Mouse (Mus musculus): Measurements from ENCODE around the gene Timm22.

Timm22 gene

DNA sequence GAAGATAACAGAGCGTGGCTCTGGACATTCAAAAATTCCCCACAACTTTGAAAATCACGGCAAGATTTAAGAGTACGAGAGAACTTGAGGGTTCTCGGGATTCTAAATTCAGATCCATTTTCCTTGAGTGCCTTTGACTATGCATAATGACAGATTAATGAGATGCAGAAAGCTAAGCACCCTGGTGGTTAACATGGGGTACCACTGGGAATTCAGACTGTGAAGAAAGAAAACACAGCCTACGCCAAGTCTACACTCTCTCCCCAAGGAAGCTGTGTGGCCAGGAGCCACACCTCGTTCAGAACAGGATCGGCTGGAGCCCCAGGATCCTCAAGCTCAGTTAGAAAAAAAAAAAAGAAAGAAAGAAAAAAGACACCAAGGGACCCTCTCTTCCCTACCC lies 14.2 kb upstream of the Timm22 start:
- 67% methylated on average over 7 of the region's 7 CpGs for WGBS

DNA sequence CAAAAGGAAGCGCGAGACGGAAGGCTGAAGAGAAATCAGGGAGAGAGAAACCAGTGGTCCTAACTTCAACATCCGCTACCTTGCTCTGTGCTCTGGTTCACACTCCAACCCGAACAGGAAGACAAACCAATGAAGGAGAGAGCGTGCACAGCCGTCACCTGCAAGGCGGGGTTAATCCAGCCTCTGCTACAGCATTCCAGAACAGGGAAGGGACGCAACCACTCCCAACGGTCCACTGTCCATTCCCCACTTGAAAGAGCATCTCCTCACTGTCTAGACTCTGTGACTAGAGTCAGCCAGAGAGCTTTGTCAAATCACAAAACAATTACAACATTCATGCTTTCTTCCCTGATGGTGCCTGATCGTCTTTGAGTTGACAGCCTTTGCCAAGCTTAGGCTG lies 13.8 kb upstream of the Timm22 start:
- whole genome bisulfite sequencing = 92% methylated on average over 11 of the region's 11 CpGs

GRCm38 (mm10) chr11:76397650-76398311 lies 9.0 kb upstream of the Timm22 start:
- 12% methylated on average over 26 of the region's 26 CpGs for WGBS

DNA sequence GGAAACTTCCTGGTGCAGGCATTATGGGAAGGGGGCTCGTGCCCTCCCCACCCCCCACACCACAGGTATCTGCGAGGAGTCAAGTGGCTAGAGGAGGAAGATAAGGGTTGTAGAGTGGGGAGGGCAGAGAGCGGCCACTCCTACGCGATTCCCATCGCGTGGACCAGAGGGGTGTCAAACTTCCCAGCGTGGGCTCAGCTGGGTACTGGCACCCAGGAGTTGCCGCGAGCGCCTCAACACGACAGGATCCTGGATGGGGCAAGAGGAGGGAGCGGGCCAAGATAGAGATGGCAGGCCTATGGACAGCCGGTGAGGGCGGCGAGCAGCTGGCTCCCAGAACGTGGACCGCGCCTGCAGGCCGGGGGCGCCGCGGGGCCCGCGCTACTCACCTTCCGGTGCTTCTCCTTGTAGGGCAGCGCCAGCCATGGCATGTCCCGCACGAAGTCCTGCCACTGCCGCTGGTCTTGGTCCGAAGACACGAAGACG lies 8.4 kb upstream of the Timm22 start:
- WGBS = 1% methylated on average over 32 of the region's 33 CpGs

DNA sequence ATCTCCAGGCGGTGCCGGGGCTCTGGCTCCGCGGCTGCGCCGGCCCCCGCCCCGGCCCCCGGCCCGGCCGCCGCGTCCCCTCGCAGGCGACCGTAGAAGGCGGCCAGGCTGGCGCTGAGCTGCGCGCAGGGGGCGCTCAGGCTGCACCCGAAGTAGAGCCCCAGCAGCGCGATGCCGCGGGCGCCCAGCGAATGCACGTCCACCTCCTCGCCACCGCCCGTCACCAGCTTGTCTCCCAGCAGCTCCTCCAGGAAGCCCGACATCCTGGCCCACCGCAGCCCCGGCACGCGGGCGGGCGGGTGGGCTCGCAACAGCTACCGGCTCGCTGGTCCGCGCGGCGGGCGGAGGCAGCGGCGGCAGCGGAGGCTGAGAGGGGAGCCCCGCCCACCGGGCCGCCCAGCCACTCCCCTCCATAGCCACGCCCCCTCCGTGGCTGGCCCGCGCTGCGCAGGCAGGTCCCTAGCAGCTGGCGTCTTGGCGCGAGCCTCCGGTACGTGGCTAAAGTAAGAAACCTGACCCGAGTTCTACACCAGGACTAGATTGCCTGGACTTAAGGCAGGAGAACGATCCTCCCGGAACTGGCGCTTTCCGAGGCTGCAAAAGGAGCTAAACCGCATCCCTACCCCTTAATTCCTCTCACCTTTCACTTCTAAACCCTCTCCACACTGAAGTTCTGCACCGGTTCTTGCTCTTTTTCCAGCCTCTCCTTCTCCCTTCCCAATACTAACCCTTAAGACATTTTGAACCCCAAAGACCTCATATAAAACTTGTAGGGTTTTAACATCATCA lies 7.8 kb upstream of the Timm22 start, which contains the start of gene Nxn:
Nxn (minus strand) TSS at position 343 of the 789 bp plus-strand sequence.
- WGBS = under 1% methylated on average over 70 of the region's 70 CpGs

GRCm38 (mm10) chr11:76399587-76400330 lies 7.0 kb upstream of the Timm22 start:
- 2% methylated on average over 11 of the region's 11 CpGs for WGBS

- WGBS = 44% methylated on average over 10 of the region's 10 CpGs
Observed at GRCm38 (mm10) chr11:76401398-76401797, 5.4 kb upstream of the Timm22 start.

- WGBS = 74% methylated on average over 4 of the region's 4 CpGs
Observed at GRCm38 (mm10) chr11:76405113-76405512, 1.6 kb upstream of the Timm22 start.

DNA sequence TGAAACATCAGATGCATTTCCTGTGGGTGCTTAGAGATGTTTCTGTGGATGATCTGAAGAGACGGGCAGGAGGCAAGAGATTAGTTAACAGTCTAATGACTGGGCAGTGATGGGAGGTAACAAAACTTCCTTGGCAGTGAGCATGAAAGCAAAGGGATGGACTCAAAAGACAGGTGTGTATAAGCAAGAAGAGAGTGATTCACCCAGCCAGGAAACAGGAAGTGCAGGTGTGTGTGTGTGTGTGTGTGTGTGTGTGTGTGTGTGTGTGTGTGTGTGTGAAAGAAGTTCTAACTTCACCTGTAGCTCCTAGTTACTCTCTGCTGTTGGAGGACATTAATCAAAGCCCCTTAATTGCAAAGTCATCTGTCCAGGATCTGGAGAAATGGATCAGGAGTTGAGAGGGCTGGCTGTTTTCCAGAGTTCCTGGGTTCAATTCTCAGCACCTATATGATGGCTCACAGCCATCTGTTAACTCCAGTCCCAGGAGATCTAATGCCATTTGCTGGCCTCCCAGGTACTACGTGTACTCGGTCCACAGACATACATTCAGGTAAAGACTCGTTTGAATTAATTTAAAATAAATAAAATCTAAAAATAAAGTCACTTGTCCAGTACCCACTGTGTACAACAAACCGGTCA lies 1.0 kb upstream of the Timm22 start:
- WGBS = 74% methylated on average over 5 of the region's 5 CpGs

DNA sequence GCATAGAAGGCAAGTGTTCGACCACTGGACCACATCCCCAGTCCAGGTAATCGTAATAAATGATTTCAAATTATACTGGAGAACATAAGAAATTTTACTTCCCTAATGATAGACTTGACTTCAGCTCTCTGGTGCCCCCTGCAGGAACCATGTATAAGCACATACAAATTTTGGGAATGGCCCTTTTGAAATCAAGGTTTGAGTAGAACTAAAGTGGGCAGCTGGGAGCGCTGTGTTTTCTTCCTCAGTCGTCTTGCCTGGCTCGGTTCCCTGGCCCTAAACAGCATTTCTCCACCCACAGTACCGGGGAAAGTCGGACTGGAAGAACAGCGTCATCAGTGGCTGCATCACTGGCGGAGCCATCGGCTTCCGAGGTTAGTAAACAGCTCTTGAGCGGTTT lies 4.1 kb downstream of the Timm22 start:
- WGBS = 30% methylated on average over 12 of the region's 12 CpGs

DNA sequence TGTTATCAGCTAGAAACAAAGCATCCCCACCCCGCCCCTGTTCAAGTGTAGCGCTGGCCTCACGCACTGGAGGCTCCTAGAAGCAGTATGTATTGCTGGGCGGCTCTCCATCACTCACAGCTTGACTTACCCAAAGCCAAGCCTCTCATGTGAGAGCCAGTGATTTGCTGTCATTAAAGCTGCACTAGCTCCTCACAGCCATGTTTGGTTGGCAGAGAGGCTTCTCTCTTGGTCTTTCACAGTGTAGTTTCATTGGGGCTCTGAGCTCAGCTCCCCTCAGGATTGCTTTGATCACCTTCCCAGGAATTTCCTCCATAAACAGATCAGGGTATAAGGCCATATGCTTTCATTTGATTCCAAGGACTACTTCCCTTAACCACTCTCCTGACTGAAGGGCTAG lies 6.5 kb downstream of the Timm22 start:
- 75% methylated on average over 4 of the region's 4 CpGs for WGBS

DNA sequence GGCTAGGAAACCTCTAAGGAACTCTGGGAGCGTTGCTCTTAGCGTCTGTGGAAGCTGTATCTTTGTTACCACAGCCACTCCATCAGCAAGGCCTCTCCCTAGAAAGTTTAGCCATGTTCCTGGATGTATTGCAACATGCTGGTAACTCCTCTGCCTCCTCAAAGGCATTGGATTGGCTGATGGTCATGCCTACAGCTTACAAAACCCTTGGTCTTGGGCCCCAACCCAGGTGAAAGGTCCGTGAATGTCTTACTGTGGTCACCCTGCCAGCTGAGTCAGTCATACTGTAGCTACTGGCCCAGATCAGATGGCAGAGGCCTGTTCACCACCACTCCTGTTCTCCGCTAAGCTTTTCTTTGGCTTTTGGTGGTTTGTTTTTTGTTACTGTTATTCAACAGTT lies 8.2 kb downstream of the Timm22 start:
- WGBS = 55% methylated on average over 4 of the region's 4 CpGs

- WGBS = 40% methylated on average over 2 of the region's 2 CpGs
Observed at GRCm38 (mm10) chr11:76415985-76416384, 9.2 kb downstream of the Timm22 start.

GRCm38 (mm10) chr11:76418423-76418822 lies 11.7 kb downstream of the Timm22 start:
- WGBS = 28% methylated on average over 8 of the region's 8 CpGs

DNA sequence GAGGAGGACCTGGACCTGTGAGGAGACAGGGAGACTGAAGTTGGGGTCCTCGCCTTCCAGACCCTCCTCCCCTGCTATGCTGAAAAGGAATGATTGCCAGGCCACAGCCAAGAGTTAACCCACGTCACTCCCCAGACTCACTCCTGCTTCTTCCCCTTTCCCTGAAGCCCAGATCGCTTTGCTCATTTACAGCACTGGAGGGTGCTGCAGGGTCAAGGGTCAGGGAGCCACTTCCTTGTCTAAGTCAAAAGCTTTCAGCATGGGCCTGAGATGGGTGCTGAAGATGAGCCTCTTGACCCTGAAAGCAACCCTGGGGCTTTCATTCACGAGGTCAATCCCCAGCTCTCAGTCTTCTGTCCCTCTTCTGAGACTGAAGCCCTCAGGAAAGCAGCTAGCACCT lies 12.4 kb downstream of the Timm22 start:
- 65% methylated on average over 4 of the region's 4 CpGs for WGBS

DNA sequence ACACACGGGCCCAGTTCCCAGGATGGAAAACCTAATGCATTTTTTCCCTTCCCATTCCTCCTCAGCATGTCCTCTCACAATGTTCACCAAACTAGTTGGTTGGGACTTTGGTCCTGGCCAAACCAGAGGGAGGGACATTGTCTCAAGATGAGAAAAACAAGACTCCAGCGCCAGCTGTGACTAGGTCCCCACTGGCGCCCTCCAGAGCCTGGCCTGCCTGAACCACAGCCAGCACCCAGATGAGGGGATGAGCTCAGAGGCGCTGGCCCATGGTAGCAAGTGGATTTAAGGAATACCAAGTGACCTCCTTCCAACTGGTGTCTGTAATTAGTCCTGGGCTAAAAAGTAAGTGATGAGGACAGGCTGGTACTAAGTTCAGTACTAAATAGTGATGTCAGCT lies 14.1 kb downstream of the Timm22 start:
- WGBS = 44% methylated on average over 4 of the region's 4 CpGs

- WGBS = 39% methylated on average over 6 of the region's 6 CpGs
Observed at GRCm38 (mm10) chr11:76425749-76426148, 19.0 kb downstream of the Timm22 start.

GRCm38 (mm10) chr11:76427781-76428180 lies 21.0 kb downstream of the Timm22 start:
- 37% methylated on average over 3 of the region's 3 CpGs for WGBS

DNA sequence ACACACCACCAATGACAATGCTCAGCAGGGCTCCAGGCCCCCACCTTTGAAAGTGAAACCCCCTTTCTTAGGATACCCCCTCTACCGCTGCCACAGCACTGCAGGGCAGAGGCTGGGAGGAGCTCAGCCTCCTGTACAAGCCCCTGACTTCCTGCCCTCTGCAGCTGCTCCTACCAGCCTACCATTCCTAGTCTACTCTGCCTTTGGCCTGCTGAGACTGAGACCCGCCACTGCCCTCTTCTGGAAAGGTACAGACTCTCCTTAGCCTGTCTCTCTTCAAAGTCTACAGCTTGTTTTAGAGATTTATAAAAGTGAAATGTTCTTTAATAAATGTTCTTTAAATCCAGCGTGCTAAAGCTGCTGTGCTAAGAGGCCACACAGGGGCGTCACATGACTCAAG lies 22.3 kb downstream of the Timm22 start:
- 71% methylated on average over 4 of the region's 4 CpGs for WGBS

- 44% methylated on average over 7 of the region's 7 CpGs for WGBS
Observed at GRCm38 (mm10) chr11:76429556-76429955, 22.8 kb downstream of the Timm22 start.

GRCm38 (mm10) chr11:76429966-76430631 lies 23.3 kb downstream of the Timm22 start:
- 69% methylated on average over 6 of the region's 6 CpGs for WGBS

Data from cerebral cortex, adult 2 months (tissue).